Mouse (Mus musculus): ENCODE data around the gene Gdf9. TPM values are rescaled to one million over a fixed set of nuclear protein-coding genes. Genes with fewer than 3 reads are reported as not detected.

Gene Gdf9
- total and polyA plus RNA-seq, 3 experiments, result 0.42 to 0.43 TPM; not detected in 1

- Histone ChIP-seq H3K9me3 (replicated peaks; ENCODE audit: insufficient read depth, low read length) (no peaks in the 10 kb centered on the region), H3K27ac (ENCODE audit: control insufficient read depth, low read depth, low read length) (no peak overlapping the region), H3K36me3 (ENCODE audit: control insufficient read depth in 1 of 2, insufficient read depth in 2 of 2, low read length in 2 of 2) (peaks cover 0 to 3% of the 10 kb centered on the region in 2 experiments; a peak in 2 of 4 replicates), H3K9ac (ENCODE audit: control insufficient read depth, low read depth, low read length, poor library complexity, severe bottlenecking) (no peak overlapping the region), H3K27me3 (ENCODE audit: control insufficient read depth in 1 of 2, insufficient read depth in 2 of 2, low read length in 2 of 2) (peaks cover 20 to 24% of the 10 kb centered on the region in 2 experiments), H3K4me1 (ENCODE audit: control insufficient read depth in 1 of 2, insufficient read depth in 2 of 2, low read length in 2 of 2) (peaks cover 0 to 3% of the 10 kb centered on the region in 2 experiments; a peak in 1 of 4 replicates), H3K79me2 (ENCODE audit: control insufficient read depth, insufficient read depth, low read length, poor library complexity) (no peaks in the 10 kb centered on the region), H3K4me3 (ENCODE audit: control insufficient read depth in 1 of 2, insufficient read depth in 1 of 2, low read depth in 2 of 2, low read length in 2 of 2) (no peak overlapping the region)
- no peak for TF ChIP-seq GATA1 (IDR thresholded peaks at IDR 0.05; ENCODE audit: low read depth, low read length)
- TF ChIP-seq ZC3H11A (IDR thresholded peaks at IDR 0.05; ENCODE audit: low read depth, low read length), result no peak
- no peak for TF ChIP-seq RCOR1 (IDR thresholded peaks at IDR 0.05; ENCODE audit: low read depth, low read length)
- TF ChIP-seq MXI1 (IDR thresholded peaks at IDR 0.05; ENCODE audit: low read depth, low read length), result no peak
- no peak for TF ChIP-seq KAT2A (conservative IDR thresholded peaks at IDR 0.05; ENCODE audit: low read depth, low read length)
- no peak for TF ChIP-seq SIN3A (IDR thresholded peaks at IDR 0.05; ENCODE audit: low read length)
- no peak for TF ChIP-seq GABPA (IDR thresholded peaks at IDR 0.05; ENCODE audit: low read depth, low read length)
- no peak for TF ChIP-seq UBTF (IDR thresholded peaks at IDR 0.05; ENCODE audit: borderline replicate concordance, insufficient read depth, low read depth, low read length)
- no peak for TF ChIP-seq ZNF384 (IDR thresholded peaks at IDR 0.05; ENCODE audit: low read depth, low read length)
- no peak for TF ChIP-seq SMC3 (IDR thresholded peaks at IDR 0.05; ENCODE audit: low read depth, low read length)
- TF ChIP-seq BHLHE40 (IDR thresholded peaks at IDR 0.05; ENCODE audit: borderline replicate concordance, low read depth, low read length), result no peak
- TF ChIP-seq POLR2A (IDR thresholded peaks at IDR 0.05; ENCODE audit: control insufficient read depth in 1 of 2, insufficient read depth in 1 of 2, low read depth in 1 of 2, low read length in 2 of 2, poor library complexity in 1 of 2), result no peak
- TF ChIP-seq E2F4 (IDR thresholded peaks at IDR 0.05; ENCODE audit: borderline replicate concordance, low read depth, low read length), result no peak
- no peak for TF ChIP-seq USF2 (IDR thresholded peaks at IDR 0.05; ENCODE audit: borderline replicate concordance in 1 of 2, insufficient read depth in 1 of 2, low read depth in 1 of 2, low read length in 2 of 2)
- no peak for TF ChIP-seq USF1 (IDR thresholded peaks at IDR 0.05; ENCODE audit: low read depth, low read length)
- DNase-seq (ENCODE audit: low read depth, low spot score), result no peak
These were observed 17.7 kb downstream of the Gdf9 start for GRCm38 (mm10) chr11:53448529-53448928.

DNA sequence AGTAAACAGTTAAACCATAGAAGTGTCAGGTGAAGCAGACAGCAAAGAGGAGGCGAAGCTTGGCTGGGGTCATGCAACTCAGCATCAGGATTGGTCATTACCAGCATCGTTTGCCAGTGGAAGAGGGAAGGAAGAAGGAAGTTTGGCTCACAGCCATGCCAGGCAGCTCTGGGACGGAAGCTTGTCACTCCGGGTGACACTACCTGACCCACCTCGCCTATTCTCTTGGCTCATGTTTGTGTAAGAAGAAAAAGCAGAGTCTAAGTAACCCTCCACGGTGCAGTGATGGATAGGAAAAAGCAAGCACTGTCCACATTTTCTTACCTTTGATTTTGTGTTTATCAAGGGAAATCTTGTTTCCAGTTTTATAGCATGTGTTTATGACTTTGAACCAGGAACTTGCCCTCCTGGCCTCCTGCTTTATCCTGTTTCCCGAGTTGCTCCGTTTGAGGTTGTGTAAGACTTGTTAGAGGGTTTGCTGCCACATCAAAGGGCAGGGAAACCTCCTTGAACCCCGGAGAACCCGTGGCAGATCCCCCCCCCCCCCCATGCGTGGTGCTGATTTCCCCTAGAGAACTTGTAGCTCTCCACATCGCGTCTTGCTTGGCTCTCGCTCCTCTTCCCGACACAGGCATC, 19.4 kb downstream of the Gdf9 start:
- no peak for TF ChIP-seq UBTF (IDR thresholded peaks at IDR 0.05; ENCODE audit: borderline replicate concordance, insufficient read depth, low read depth, low read length)
- no peak for TF ChIP-seq POLR2A (IDR thresholded peaks at IDR 0.05; ENCODE audit: control insufficient read depth in 1 of 2, insufficient read depth in 1 of 2, low read depth in 1 of 2, low read length in 2 of 2, poor library complexity in 1 of 2)
- TF ChIP-seq SIN3A (IDR thresholded peaks at IDR 0.05; ENCODE audit: low read length), result no peak
- TF ChIP-seq NELFE (IDR thresholded peaks at IDR 0.05; ENCODE audit: low read depth, low read length), result no peak
- TF ChIP-seq ZKSCAN1 (IDR thresholded peaks at IDR 0.05; ENCODE audit: low read depth, low read length), result no peak
- TF ChIP-seq RCOR1 (IDR thresholded peaks at IDR 0.05; ENCODE audit: low read depth, low read length), result no peak
- TF ChIP-seq MAZ (IDR thresholded peaks at IDR 0.05; ENCODE audit: low read depth, low read length), result no peak
- TF ChIP-seq TAL1 (IDR thresholded peaks at IDR 0.05; ENCODE audit: low read length), result no peak
- TF ChIP-seq MXI1 (IDR thresholded peaks at IDR 0.05; ENCODE audit: low read depth, low read length), result no peak
- TF ChIP-seq JUND (IDR thresholded peaks at IDR 0.05; ENCODE audit: low read depth, low read length), result no peak
- TF ChIP-seq RAD21 (IDR thresholded peaks at IDR 0.05; ENCODE audit: low read depth, low read length), result no peak
- no peak for TF ChIP-seq MYC (IDR thresholded peaks at IDR 0.05; ENCODE audit: low read depth, low read length)
- TF ChIP-seq ZNF384 (IDR thresholded peaks at IDR 0.05; ENCODE audit: low read depth, low read length), result no peak
- TF ChIP-seq ETS1 (IDR thresholded peaks at IDR 0.05; ENCODE audit: low read depth, low read length), result no peak
- TF ChIP-seq MYB (IDR thresholded peaks at IDR 0.05; ENCODE audit: low read depth, low read length), result no peak
- TF ChIP-seq USF2 (IDR thresholded peaks at IDR 0.05; ENCODE audit: borderline replicate concordance in 1 of 2, insufficient read depth in 1 of 2, low read depth in 1 of 2, low read length in 2 of 2), result no peak
- no peak for TF ChIP-seq NRF1 (IDR thresholded peaks at IDR 0.05; ENCODE audit: insufficient read depth, low read depth, low read length, poor library complexity, severe bottlenecking)
- no peak for TF ChIP-seq ZC3H11A (IDR thresholded peaks at IDR 0.05; ENCODE audit: low read depth, low read length)

More for the DNA sequence above, 19.4 kb downstream of the Gdf9 start:
- no peak for DNase-seq (ENCODE audit: low read depth, low spot score)
- Histone ChIP-seq H3K4me3 (ENCODE audit: control insufficient read depth in 1 of 2, insufficient read depth in 1 of 2, low read depth in 2 of 2, low read length in 2 of 2) (no peak overlapping the region), H3K27me3 (ENCODE audit: control insufficient read depth in 1 of 2, insufficient read depth in 2 of 2, low read length in 2 of 2) (peaks cover 23 to 30% of the 10 kb centered on the region in 2 experiments), H3K36me3 (ENCODE audit: control insufficient read depth in 1 of 2, insufficient read depth in 2 of 2, low read length in 2 of 2) (no peaks in the 10 kb centered on the region), H3K9me3 (replicated peaks; ENCODE audit: insufficient read depth, low read length) (no peaks in the 10 kb centered on the region), H3K79me2 (ENCODE audit: control insufficient read depth, insufficient read depth, low read length, poor library complexity) (no peaks in the 10 kb centered on the region), H3K27ac (ENCODE audit: control insufficient read depth, low read depth, low read length) (no peak overlapping the region), H3K9ac (ENCODE audit: control insufficient read depth, low read depth, low read length, poor library complexity, severe bottlenecking) (no peak overlapping the region), H3K4me1 (ENCODE audit: control insufficient read depth in 1 of 2, insufficient read depth in 2 of 2, low read length in 2 of 2) (no peaks in the 10 kb centered on the region)

All from MEL (cell line).